Mouse (Mus musculus): ENCODE data around the gene Neu3. TPM values are rescaled to one million over a fixed set of nuclear protein-coding genes. Genes with fewer than 3 reads are reported as not detected.

The Neu3 gene
- polyA plus RNA-seq, 1 experiment from 2014 or later, result 2.2 TPM

- peaks cover 27% of the 10 kb centered on the region for H3K4me1 ChIP-seq
- DNase-seq (ENCODE audit: extremely low spot score, low spot score), result no peak
- no peak overlapping the region for H3K27ac ChIP-seq
- 90% methylated on average over 7 of the region's 7 CpGs for WGBS
- no peaks in the 10 kb centered on the region for H3K27me3 ChIP-seq (ENCODE audit: poor library complexity, severe bottlenecking)
- no peaks in the 10 kb centered on the region for H3K9me3 ChIP-seq
- peaks cover 76% of the 10 kb centered on the region for H3K36me3 ChIP-seq (replicated peaks)
- no peak overlapping the region for H3K4me3 ChIP-seq
Observed at GRCm38 (mm10) chr7:99853350-99853749, 25.1 kb upstream of the Neu3 start.

GRCm38 (mm10) chr7:99851618-99852017, 23.4 kb upstream of the Neu3 start:
- 88% methylated on average over 6 of the region's 6 CpGs for WGBS
- no peak for DNase-seq (ENCODE audit: extremely low spot score, low spot score)
- H3K9me3 ChIP-seq, result no peaks in the 10 kb centered on the region
- no peaks in the 10 kb centered on the region for H3K27me3 ChIP-seq (ENCODE audit: poor library complexity, severe bottlenecking)
- peaks cover 13% of the 10 kb centered on the region for H3K4me1 ChIP-seq
- H3K36me3 ChIP-seq (replicated peaks), result peaks cover 89% of the 10 kb centered on the region
- H3K27ac ChIP-seq, result no peak overlapping the region
- H3K4me3 ChIP-seq, result no peak overlapping the region

GRCm38 (mm10) chr7:99851121-99851520, 22.9 kb upstream of the Neu3 start:
- no peak for DNase-seq (ENCODE audit: extremely low spot score, low spot score)
- Histone ChIP-seq H3K36me3 (replicated peaks) (peaks cover 89% of the 10 kb centered on the region), H3K4me3 (no peak overlapping the region), H3K27ac (no peak overlapping the region), H3K9me3 (no peaks in the 10 kb centered on the region), H3K4me1 (peaks cover 8% of the 10 kb centered on the region; the same call in 1 of the 2 replicates), H3K27me3 (ENCODE audit: poor library complexity, severe bottlenecking) (no peaks in the 10 kb centered on the region)
- 71% methylated on average over 1 of the region's 1 CpGs for WGBS

- no peak overlapping the region for H3K27ac ChIP-seq
- H3K36me3 ChIP-seq (replicated peaks), result peaks cover 89% of the 10 kb centered on the region
- H3K4me1 ChIP-seq, result peaks cover 7% of the 10 kb centered on the region; the same call in 1 of the 2 replicates
- H3K4me3 ChIP-seq, result no peak overlapping the region
- no peak for DNase-seq (ENCODE audit: extremely low spot score, low spot score)
- no peaks in the 10 kb centered on the region for H3K27me3 ChIP-seq (ENCODE audit: poor library complexity, severe bottlenecking)
- WGBS, result 91% methylated on average over 5 of the region's 5 CpGs
- no peaks in the 10 kb centered on the region for H3K9me3 ChIP-seq
Observed at GRCm38 (mm10) chr7:99850534-99850933, 22.3 kb upstream of the Neu3 start.

GRCm38 (mm10) chr7:99845533-99846236, 17.5 kb upstream of the Neu3 start:
- H3K27me3 ChIP-seq (ENCODE audit: poor library complexity, severe bottlenecking), result no peaks in the 10 kb centered on the region
- peaks cover 90% of the 10 kb centered on the region for H3K36me3 ChIP-seq (replicated peaks)
- H3K27ac ChIP-seq, result no peak overlapping the region
- no peaks in the 10 kb centered on the region for H3K9me3 ChIP-seq
- 96% methylated on average over 8 of the region's 8 CpGs for WGBS
- DNase-seq (ENCODE audit: extremely low spot score, low spot score), result no peak
- H3K4me3 ChIP-seq, result no peak overlapping the region
- no peaks in the 10 kb centered on the region for H3K4me1 ChIP-seq

GRCm38 (mm10) chr7:99838241-99838640, 10.0 kb upstream of the Neu3 start:
- no peak overlapping the region for H3K27ac ChIP-seq
- H3K36me3 ChIP-seq (replicated peaks), result peaks cover 81% of the 10 kb centered on the region
- no peaks in the 10 kb centered on the region for H3K4me1 ChIP-seq
- no peaks in the 10 kb centered on the region for H3K9me3 ChIP-seq
- WGBS, result 95% methylated on average over 3 of the region's 3 CpGs
- no peaks in the 10 kb centered on the region for H3K27me3 ChIP-seq (ENCODE audit: poor library complexity, severe bottlenecking)
- DNase-seq (ENCODE audit: extremely low spot score, low spot score), result no peak
- H3K4me3 ChIP-seq, result no peak overlapping the region

GRCm38 (mm10) chr7:99837358-99838071, 9.3 kb upstream of the Neu3 start:
- no peak for DNase-seq (ENCODE audit: extremely low spot score, low spot score)
- whole genome bisulfite sequencing, result 93% methylated on average over 6 of the region's 6 CpGs
- Histone ChIP-seq H3K9me3 (no peaks in the 10 kb centered on the region), H3K27me3 (ENCODE audit: poor library complexity, severe bottlenecking) (no peaks in the 10 kb centered on the region), H3K4me3 (no peak overlapping the region), H3K27ac (no peak overlapping the region), H3K36me3 (replicated peaks) (peaks cover 73% of the 10 kb centered on the region), H3K4me1 (no peaks in the 10 kb centered on the region)

- Histone ChIP-seq H3K4me3 (no peak overlapping the region), H3K4me1 (no peaks in the 10 kb centered on the region), H3K9me3 (no peaks in the 10 kb centered on the region), H3K27me3 (ENCODE audit: poor library complexity, severe bottlenecking) (no peaks in the 10 kb centered on the region), H3K36me3 (replicated peaks) (peaks cover 66% of the 10 kb centered on the region), H3K27ac (no peak overlapping the region)
- WGBS, result 83% methylated on average over 4 of the region's 4 CpGs
- no peak for DNase-seq (ENCODE audit: extremely low spot score, low spot score)
Observed at GRCm38 (mm10) chr7:99836781-99837180, 8.6 kb upstream of the Neu3 start.

- no peaks in the 10 kb centered on the region for H3K27me3 ChIP-seq (ENCODE audit: poor library complexity, severe bottlenecking)
- DNase-seq (ENCODE audit: extremely low spot score, low spot score), result no peak
- H3K4me1 ChIP-seq, result no peaks in the 10 kb centered on the region
- WGBS, result 89% methylated on average over 5 of the region's 5 CpGs
- H3K36me3 ChIP-seq (replicated peaks), result peaks cover 42% of the 10 kb centered on the region
- no peaks in the 10 kb centered on the region for H3K9me3 ChIP-seq
- H3K27ac ChIP-seq, result no peak overlapping the region
- H3K4me3 ChIP-seq, result no peak overlapping the region
Observed at GRCm38 (mm10) chr7:99834314-99834853, 6.2 kb upstream of the Neu3 start.

- H3K27me3 ChIP-seq (ENCODE audit: poor library complexity, severe bottlenecking), result no peaks in the 10 kb centered on the region
- H3K27ac ChIP-seq, result no peak overlapping the region
- WGBS, result 91% methylated on average over 2 of the region's 2 CpGs
- no peak overlapping the region for H3K4me3 ChIP-seq
- H3K4me1 ChIP-seq, result peaks cover under 1% of the 10 kb centered on the region
- no peaks in the 10 kb centered on the region for H3K9me3 ChIP-seq
- DNase-seq (ENCODE audit: extremely low spot score, low spot score), result no peak
- H3K36me3 ChIP-seq (replicated peaks), result peaks cover 36% of the 10 kb centered on the region
Observed at GRCm38 (mm10) chr7:99833846-99834222, 5.6 kb upstream of the Neu3 start.

- whole genome bisulfite sequencing, result 86% methylated on average over 5 of the region's 5 CpGs
- no peaks in the 10 kb centered on the region for H3K27me3 ChIP-seq (ENCODE audit: poor library complexity, severe bottlenecking)
- no peaks in the 10 kb centered on the region for H3K9me3 ChIP-seq
- peaks cover 31% of the 10 kb centered on the region for H3K36me3 ChIP-seq (replicated peaks)
- DNase-seq (ENCODE audit: extremely low spot score, low spot score), result no peak
- H3K27ac ChIP-seq, result no peak overlapping the region
- peaks cover 6% of the 10 kb centered on the region for H3K4me1 ChIP-seq
- H3K4me3 ChIP-seq, result no peak overlapping the region
Observed at GRCm38 (mm10) chr7:99833115-99833845, 5.1 kb upstream of the Neu3 start.

GRCm38 (mm10) chr7:99826096-99826495, 2.1 kb downstream of the Neu3 start:
- no peaks in the 10 kb centered on the region for H3K36me3 ChIP-seq (replicated peaks)
- H3K27me3 ChIP-seq (ENCODE audit: poor library complexity, severe bottlenecking), result no peaks in the 10 kb centered on the region
- 76% methylated on average over 6 of the region's 6 CpGs for WGBS
- no peak for DNase-seq (ENCODE audit: extremely low spot score, low spot score)
- H3K9me3 ChIP-seq, result no peaks in the 10 kb centered on the region
- H3K4me3 ChIP-seq, result no peak overlapping the region
- H3K4me1 ChIP-seq, result peaks cover 14% of the 10 kb centered on the region
- H3K27ac ChIP-seq, result no peak overlapping the region
